ENCODE assay signal across 20 mouse cellular contexts in the genomic region with DNA sequence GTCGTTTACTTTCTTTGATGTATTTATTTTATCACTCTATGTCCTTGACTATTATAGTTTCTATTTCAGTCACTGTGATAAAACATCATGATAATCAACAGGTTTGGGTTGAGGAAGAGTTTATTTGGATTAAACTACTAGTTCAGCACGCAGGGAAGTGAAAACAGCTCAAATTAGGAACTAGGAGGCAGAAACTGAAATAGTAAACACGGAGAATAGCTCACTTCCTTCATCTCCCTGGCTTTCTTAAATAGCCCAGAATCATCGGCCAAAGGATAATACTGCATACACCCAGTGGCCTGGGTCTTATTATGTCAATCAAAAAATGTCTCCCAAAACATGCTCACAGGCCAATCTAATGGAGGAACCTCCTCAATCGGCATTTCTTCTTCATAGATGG. TPM values are rescaled to one million over a fixed set of nuclear protein-coding genes. Genes with fewer than 3 reads are reported as not detected.
"Had no signal": no experiment of that assay in that cellular context is flagged by ENCODE, and none has a peak within 500 bp of the region (broad histone marks: within the 10 kb centered on the region; RNA-seq: fewer than 3 reads in every experiment).

No protein-coding gene starts in this region.

- ATAC-seq: liver, postnatal 0 days; lung, postnatal 0 days; midbrain, embryonic 16.5 days had no signal

- H3K27ac ChIP-seq: liver, embryonic 15.5 days; lung, embryonic 15.5 days; midbrain, embryonic 10.5 days; midbrain, embryonic 12.5 days; neural tube, embryonic 12.5 days; stomach, embryonic 15.5 days; stomach, postnatal 0 days had no signal

- DNase-seq: liver, postnatal 0 days; lung, adult 2 months; lung, postnatal 14 days; lung, postnatal 36 days; midbrain, embryonic 14.5 days; right cerebral cortex, postnatal 14 days; thymus, adult 2 months; thymus, postnatal 25 days; thymus, postnatal 4 days had no signal

- H3K36me3 ChIP-seq: liver, embryonic 15.5 days; lung, embryonic 15.5 days; midbrain, embryonic 10.5 days; midbrain, embryonic 12.5 days; neural tube, embryonic 12.5 days; stomach, embryonic 15.5 days had no signal

- H3K4me3 ChIP-seq: liver, embryonic 15.5 days; lung, embryonic 15.5 days; midbrain, embryonic 10.5 days; midbrain, embryonic 12.5 days; neural tube, embryonic 12.5 days; stomach, embryonic 15.5 days had no signal

RNA-seq across cellular contexts. Expression of a gene that starts 24.0 kb away (rescaled TPM):
- polyA plus RNA-seq: lung, embryonic 15.5 days; midbrain, embryonic 10.5 days; midbrain, embryonic 12.5 days; midbrain, embryonic 14.5 days; midbrain, embryonic 16.5 days; neural tube, embryonic 12.5 days; neural tube, embryonic 14.5 days; spleen, adult 2 months had no signal
